Mouse (Mus musculus): ENCODE data around the gene Pafah1b2. TPM values are rescaled to one million over a fixed set of nuclear protein-coding genes. Genes with fewer than 3 reads are reported as not detected.

Pafah1b2 gene
- total RNA-seq, 1 experiment from 2014 or later = 132 TPM

DNA sequence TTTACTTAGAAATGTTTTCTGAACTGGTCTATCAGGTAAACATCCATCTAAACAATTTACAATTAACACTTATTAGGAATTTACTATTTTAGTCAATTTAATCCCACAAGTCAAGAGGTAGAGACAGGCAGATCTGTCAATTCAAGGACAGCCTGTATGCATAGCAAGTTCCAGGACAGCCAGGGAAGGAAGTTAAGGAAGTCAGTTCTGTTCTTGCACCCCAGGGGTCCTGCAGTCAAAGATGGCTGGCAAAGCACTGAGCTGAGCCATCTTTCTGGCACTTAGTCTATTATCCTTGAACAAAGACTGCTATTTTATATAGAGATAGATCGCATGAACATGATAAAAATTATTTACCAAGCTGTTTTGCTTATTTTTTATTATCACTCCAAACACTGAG, 31.9 kb downstream of the Pafah1b2 start:
- DNase-seq = no peak

DNA sequence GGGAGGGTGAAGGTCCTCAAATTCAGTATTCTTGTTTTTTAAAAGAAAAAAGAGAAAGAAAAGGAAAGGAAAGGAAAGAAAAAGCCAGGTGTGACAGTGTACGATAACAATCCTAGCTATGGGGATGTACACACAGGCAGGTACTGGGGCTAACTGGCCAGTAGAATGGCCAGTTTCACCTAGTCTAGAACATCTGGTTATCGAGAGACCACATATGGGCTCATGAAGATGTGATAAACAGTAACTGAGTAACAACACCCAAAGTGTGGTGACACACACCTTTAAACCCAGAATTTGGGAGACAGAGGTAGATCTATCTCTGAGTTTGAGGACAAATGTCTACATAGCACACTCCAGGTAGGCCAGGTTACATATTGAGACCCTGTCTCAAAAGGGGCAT, 32.7 kb downstream of the Pafah1b2 start:
- no peak for DNase-seq

DNA sequence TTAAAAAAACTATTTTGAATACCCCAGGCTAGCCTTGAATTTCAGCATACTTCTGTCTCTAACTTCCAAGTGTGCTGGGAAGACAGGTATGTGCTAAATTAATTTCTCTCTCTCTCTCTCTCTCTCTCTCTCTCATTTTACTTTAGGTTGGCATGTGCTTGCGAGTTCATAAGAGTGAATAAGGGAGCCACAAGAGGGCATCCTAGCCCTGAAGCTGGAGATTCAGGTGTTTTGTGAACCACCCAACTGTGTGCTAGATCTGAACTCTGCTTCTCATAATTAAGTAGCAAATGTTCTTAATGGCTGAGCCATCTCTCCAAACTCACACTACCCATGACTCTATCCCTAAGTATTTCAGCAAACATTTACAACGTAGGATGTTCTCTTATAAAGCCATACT, 35.6 kb downstream of the Pafah1b2 start:
- DNase-seq = no peak

DNA sequence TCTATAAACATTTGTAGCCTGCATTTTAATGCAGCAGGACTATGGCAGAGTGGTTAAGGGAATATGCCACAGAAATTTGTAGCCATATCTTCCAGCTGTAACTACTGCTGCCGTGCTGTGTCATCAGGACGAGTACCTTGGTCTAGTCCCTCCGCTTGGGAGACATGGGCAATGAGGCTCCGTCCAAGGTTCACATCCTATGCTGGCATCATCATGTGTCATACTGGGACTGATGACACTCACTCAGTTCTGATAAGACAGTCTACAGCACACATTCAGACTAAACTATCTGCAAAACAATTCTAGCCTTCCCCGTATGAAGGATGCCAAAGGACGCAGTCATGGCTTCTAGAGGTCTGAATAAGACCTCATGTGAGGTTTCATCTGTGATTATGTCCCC, 48.9 kb downstream of the Pafah1b2 start:
- peak; percentile 49 for DNase-seq

DNA sequence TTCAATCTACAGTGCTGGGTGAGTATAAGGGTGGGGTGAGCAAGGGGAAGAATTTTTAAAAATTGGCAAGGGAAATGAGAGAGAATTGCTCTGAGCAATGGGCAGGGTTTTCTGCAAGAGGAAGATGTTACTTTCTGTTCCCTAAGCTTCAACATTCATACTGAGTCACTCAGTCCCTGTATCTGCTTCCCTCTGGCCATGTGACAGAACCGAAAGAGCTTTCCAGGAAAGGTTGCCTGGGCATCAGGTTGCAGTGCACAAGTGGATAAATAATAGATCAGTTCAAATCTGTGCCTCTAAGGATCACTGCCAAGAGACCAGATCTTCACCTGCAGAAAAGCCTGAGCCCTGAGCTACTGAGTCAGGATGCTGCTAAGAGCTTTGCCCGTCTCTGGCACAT, 50.6 kb downstream of the Pafah1b2 start:
- peak; percentile 50 for DNase-seq

DNA sequence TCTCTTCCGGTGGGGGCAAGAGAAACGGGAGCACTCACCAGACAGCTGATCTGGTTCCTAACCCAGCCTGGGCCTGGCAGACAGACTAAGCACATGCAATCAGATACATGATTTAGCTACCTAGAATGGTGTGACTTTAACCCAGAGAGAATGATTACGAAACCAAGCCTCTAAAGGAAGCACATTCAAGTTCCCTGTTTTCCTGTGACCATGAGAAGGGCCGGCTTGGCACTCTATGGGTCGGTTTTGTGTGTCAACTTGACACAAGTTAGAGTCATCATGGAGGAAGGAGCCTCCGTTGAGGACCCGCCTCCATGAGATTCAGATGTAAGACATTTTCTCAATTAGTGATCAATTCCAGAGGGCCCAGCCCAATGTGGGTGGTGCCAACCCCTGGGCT, 52.8 kb downstream of the Pafah1b2 start:
- peak; percentile 48 for DNase-seq

DNA sequence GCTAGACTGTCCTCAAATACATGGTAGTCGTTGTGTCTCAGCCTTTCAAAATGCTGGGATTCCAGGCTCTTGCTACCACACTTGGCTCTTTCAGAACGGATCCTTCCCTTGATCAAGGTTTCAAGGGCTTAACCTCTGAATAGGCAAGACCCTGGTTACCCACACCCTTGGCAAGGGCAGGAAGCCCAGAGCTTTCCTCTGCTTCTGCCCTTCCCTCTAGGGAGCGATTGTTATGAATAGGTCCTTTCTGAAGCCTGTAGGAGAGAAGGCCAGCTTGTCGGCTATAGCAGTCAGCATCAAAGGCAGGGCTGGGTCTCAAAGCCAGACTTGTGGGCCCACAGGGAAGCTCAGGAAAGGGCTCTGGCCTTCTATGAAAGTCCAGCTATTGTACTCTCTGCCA, 53.6 kb downstream of the Pafah1b2 start:
- DNase-seq = no peak

DNA sequence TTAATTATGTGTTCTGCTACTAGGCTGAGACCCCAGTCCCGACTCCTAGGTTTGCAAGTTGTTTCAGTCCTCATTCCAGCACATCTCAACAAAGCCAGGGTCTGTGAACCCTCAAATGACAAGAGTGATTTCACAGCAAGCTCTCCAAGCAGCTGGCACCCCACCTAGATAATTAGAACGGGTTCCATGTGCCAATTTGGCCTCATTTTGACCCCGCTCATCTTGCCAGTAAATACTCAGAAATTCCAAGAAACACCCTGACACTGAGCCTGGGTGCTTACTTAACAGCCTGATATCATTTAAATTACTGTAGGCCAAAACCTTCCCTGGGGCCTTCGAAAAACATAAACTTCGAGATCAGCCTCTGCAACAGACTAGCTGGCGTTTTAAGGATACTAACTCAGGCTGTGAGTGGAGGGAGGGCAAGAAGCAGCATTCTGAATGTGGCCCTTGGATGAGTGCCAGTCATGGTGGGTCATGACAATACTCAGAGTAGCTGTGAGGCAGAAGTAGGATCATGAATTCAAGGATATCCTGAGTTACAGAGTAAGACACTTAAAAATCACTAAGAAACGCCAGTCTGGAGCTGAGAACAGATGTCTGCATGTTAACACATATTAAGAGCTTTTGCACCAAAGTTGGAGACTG, 54.3 kb downstream of the Pafah1b2 start:
- DNase-seq = peak; percentile 74

DNA sequence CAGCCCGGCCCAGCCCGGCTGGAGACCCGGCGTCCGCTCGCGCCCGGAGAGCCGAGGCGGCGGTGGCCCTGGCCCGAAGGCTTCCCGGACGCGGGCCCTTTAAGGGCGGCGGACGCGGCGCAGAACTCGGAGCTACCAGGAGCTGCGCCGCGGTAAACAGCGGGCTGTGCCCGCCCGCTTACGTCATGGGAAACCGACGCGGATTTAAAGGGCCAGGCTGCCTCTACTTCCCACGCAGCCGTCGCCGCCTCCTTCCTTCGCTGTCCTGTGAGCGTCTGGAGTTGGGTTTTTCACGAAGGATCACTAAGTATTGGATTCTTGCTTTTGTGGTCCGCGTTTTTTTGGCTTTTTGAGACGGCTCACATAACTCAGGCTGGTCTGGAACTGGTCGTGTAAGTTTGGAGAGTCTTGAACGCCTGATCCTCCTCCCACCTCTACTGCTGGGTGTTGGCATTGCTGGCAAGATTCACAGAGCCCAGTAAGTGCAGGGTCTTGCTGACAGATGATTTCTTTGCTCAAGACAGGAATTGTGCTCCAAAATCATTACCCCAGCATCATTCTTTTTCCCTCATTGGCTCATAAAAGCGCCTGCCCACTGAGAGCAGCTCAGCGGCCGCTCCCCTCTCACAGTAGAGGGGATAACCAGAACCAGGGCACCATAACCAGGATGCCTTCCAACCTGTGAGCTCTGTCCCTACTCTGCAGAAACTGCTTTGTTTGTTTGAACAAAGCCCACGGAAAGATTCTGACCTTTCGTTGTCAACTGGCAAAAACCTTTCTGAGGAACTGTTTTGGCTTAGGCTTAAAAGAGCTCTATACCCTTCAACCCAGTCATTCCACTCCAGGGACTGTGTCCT, 57.2 kb downstream of the Pafah1b2 start, which contains the start of gene Sidt2:
Gene Sidt2 (minus strand): TSS at position 152 of the 857 bp plus-strand sequence.
- peak; percentile 93 for DNase-seq

DNA sequence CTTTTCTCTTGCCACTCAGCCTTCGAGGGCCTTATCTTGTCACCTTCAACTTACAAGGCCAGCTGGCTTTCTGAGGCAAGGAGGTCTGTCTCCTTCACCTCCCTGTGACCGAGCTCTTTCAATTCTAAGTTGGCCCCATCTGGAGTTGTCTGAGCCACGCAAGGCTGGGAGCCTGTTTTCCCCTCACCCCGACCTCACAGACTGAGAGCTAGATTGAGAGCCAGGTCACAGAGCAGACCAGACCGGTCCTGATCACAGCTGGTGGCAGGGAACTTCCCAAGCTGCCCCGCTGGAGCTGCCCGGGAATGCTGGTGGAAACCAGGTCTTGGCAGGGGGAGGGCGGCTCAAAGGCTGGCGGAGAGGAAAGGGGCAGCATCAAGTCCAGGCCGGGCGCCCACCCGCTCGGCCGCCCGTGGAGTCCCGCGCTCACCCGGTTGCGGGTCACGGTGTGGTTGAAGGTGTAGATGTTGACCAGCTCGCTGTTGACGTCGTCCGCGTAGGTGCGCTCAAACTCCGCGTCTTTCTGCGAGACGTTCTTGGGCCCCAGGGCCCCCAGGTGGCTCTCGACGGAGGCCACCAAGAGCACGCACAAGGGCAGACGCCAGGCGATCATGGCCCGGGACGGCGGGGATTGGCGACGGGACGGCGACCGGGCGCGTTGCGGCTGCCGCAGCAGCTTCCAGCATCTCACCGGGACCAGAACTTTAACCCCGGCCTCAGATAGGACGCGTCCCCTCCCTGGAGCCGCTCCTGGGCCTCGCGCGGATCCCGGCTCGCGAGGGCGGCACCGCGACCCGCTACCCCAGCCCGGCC, 58.0 kb downstream of the Pafah1b2 start:
- peak; percentile 74 for DNase-seq

DNA sequence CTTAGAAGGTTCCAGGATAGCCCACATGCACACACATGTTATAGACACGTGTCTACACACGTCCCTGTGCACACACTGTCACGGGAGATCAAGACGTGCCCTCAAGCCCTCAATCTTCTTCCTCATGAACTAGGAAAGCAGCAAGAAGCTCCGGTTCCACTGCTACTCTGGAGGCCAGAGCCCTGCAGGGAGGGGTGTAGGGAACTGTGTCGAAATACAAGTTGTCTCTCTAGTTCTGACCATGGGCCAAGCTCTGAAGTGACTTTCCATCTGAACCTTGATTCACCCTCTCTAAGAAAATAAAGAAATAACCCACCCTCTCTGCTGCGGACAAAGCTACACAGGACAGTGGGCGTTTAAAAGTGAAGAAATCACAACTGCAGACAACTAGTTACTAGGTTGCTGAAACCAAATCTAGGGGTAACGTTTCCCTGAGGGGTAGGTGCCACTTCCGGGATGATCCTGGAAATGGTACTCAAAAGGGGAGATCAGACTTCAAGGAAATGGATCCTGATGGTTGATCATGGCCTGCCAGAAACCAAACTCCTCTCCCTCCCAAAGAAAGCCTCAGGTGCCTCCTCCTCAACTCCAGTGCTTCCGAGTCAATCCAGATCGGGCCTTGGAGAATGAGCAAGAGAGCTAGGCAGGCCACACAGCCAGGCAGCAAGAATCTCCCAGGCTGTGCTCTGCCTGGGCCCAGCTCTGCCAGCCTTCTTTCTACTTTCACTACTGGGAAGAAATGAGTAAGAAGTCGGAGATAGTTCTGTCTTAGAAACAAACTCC, 58.8 kb downstream of the Pafah1b2 start:
- peak; percentile 74 for DNase-seq

DNA sequence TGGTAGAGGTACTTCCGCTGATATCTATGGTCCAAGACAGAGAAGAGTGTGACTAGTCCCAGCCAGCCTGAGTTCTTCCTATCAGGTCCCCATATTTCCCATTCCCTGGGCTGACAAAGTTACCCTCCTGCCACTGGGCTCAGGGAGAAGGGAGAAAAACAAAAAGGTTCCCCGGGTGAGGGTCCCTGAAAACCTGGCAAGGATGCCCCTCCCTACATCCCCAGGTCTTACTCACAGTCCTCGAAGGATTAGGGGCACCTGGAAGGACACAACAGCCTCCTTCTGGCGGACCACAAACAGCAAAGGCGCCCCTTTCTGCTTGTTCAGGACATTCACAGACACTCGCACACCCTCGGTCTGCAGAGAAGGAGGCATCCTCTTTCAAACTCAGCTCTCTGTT, 59.6 kb downstream of the Pafah1b2 start:
- no peak for DNase-seq

DNA sequence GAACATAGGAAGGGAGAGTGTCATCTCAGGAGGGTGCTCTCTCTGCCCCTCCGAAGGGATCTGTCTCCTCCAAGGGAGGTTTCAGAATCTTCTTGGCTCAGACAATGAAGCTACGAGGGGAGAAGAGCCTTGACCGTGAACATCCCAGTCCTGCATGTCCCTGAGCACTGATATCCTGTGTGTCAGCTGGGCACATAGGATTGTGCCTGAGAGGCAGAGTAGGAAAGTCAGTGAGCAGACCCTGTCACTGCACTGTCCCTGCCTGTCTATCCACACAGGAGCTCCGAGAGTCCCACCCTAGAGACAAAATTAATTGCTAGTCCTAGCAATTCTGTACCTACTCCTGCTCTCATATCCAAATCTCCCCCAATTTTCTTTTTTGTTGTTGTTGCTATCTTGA, 60.4 kb downstream of the Pafah1b2 start:
- no peak for DNase-seq

DNA sequence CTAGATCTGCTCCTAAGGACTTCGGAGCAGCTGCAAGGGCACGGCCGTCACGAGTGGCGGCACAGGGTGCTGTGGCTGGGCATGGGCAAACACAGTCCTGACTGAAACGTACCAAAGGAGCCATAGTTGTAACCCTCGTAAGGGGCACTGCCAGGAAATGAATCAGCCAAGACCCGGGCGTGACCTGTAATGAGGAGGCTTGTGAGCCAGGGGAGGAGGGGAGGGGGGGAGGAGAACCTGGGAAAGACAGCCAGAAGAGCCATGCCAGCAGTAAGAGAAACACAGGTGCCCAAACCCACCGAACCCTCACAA, 65.7 kb downstream of the Pafah1b2 start:
- DNase-seq = peak; percentile 3

DNA sequence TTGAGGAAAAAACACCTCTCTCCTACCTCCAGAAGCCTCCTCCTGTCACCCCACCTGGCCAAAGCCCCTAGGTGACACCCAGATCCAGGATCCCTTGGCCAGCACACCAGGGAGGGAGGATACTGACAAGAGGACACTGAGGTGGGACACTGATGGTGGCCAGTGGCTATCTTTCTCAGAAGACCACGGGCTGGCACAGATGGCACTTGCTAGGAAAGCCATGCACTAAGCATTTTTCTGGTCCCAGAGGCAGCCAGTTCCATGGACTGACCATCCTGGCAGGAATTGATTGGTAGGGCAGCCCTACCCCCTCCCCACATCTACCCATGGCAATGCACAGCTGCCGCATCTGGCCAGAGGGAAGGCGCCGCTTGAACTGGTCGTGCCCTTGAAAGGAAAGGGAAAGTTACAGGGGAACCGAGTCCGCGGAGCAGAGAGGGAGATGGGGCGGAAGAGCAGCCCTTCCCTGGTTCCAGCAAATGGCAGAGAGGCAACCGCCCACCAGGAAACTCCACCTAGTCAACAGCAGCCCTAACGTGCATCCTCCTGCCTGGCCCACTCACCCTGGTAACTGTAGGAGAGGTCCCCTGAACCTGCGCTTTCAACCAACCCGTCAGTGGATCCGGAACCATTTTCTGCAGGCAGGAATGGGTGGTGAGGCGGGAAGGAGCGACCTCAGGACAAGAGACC, 66.2 kb downstream of the Pafah1b2 start:
- DNase-seq = peak; percentile 2

DNA sequence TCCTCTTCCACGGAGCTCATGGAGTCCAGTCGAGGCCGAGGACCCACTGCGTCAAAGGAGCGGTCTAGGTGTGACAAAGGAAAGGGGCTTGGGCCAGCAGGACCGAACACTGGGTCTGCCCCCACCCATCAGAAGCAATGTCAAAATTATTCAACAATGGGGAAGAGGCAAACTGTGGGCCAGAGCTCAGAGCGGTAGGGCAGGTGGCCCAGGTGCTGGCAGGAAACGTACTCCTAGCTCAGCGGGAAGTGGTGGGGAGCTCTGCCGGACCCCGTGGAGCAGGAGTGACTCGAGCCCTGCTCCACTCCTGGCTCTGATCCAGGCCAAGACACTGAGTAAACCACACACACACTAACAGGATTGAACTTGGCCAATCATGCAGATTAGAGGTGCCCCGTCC, 66.8 kb downstream of the Pafah1b2 start:
- no peak for DNase-seq

DNA sequence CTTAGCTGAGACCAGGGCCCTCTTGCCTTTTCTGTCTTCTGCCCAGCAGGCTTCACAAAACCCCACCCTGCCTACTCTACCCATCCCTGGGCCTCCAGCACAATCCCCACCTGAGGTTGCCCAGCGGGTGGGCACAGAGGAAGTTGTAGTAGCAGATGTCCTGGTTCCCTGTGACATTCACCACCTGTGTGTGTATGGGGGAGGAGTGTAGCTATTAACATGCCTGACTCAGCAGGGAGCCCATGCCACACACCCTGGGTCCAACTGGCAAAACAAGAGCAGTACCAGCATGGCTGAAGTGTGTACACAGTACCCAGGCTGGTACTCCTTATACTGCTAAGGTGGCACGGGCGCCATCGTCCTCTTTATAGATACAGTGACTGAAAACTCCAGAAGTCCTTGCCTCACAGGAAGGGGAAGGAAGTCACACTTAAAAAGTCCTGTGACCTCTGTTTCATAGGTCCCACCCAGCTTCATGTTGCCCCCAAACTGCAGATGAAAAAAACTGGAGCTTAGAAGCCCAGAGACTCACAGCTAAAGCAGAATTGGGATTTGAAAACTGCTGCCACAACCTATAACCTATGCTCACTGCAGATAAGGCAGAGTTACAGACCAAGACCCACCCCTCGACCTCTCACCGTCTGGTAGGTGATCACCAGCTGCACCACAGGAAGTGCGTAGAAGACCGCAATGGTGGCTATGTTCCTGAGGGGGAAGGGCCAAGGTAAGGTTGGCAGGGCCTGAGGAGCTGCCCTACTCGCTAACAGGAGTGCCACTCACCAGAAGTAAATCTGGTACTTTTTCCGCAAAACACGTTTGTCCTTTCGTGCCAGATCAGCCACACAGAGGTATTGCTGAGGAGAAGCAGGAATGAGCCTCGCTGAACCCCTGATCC, 67.7 kb downstream of the Pafah1b2 start:
- no peak for DNase-seq

DNA sequence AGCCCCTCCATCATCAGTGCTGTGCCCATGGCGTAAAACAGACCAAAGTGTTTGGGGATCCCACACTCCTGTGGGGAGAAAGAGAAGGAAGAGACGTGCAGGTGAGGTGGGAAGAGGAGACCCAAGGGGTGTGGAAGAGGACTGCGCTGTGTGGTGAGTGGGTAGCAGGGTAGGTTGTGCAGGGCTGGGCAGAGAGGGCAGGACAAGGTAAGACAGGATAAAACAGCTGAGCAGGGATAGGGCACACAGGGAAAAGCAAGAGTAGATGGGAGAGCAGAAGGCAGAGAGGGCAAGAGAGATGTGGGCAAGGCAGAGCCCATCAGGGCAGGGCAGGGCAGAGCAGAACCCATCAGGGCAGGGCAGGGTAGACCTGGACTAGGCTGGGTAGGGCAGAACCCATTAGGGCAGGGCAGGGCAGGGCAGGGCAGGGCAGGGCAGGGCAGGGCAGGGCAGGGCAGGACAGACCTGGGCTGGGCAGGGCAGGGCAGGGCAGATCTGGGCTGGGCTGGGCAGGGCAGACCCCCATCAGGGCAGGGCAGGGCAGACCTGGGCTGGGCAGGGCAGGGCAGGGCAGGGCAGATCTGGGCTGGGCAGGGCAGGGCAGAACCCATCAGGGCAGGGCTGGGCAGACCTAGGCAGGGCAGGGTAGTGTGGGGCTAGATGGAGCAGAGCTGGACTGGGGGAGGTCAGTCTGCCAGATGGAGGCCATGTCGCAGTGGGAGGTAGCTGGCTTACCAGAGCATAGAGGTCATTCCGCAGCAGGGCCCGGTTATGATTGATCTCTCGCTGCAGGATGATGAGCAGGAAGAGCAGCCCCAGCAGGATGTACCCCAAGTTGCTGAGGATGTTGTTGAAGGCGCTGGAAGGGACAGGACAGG, 68.6 kb downstream of the Pafah1b2 start:
- DNase-seq = no peak

DNA sequence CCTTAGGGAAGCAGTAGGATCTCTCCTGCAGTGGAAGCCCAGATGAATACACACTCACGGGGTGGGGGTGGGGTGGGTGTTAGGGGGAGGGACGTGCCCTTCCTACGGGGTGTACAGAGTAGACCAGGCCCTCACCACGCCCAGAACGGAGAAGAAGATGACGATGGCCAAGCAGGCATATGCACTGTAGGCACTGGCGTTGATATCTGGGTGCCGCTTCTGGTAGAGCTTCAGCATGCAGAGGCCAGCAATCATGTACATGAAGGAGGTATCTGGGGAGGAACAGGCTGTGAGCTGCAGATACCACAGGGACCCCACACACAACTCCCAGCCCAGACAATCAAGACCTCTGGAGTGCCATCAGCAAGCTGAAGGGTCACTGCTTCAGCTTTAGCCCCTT, 69.6 kb downstream of the Pafah1b2 start:
- DNase-seq = no peak

DNA sequence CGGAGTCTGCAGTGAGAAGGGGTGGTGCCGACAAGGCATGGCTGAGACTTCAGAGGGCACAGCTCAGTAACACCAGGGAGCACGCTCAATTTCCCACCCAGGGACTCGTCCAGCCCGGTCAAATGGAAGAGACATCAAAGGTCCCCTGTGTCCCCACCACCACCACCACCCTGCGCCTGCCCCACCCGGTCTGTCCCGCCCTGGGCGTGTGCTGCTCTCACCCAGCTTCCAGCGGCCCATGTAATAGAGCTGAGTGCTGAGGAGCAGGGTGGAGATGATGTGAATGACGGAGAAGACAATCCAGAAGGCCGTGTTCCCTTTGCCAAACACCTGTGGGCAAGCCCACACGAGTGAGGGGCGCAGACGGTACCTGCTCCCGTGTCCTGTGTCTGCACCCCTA, 70.0 kb downstream of the Pafah1b2 start:
- no peak for DNase-seq
